Mouse (Mus musculus): ENCODE results near the gene Lgals12.
A peak's percentile ranks its signal among the peaks of the same experiment; 100 is the strongest.

The Lgals12 gene

DNA sequence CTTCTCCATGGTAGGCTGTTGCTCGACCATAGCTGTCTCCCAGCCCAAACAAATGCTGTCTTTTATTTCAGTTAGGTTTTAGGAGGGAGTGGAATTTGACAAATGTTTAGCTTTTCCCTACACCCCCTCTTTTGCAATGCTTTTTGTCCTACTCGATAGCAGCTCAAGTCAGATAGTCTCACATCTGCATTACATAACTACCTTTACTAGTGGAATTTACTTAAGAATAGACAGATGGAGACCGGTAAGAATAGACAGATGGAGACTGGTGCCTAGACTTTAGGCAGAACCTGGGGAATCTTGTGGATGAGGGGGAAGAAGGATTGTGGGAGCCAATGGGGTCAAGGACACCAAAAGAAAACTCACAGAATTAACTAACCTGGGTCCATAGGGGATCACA is 23.4 kb downstream of the Lgals12 start:
- no peak for DNase-seq (ENCODE audit: low read depth, low spot score)

DNA sequence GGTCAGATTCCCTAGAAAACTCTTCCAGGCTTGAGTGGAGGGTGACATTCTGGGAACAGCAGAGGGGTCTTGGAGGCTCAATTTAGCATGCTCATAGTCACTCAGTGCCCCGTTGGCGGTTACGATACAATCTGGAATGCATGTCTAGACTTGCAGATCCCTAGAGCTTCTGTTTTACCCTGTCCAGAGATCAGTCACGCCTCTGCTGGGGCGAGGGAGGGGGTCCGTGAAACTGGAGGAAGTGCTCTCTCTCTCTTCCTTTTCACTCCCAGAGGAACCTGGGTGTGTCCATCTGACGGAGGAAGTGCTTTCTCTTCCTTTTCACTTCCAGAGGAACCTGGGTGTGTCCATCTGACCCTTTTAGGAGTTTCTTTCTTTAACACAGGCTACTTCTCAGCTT is 23.9 kb downstream of the Lgals12 start:
- DNase-seq (ENCODE audit: low read depth, low spot score) = no peak

DNA sequence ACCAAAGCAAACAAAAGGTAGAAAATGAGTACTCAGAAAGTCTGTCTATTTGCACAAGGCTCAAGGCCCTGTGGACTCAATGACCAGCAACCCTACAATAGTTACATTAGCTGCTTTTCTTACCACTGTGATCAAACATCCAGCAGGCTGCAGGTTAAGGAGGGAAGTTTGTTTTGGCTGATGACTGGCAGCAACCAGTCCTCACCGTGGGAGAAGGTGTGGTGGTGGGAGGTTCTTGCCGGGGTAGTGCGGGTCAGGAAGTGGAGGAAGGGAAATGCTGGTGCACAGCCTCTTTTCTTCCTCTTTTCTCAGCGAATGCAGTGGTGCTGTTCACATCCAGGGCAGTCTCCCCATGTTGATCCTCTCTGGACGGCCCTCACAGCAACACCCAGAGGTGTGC is 26.0 kb downstream of the Lgals12 start:
- DNase-seq (ENCODE audit: low read depth, low spot score) = no peak

DNA sequence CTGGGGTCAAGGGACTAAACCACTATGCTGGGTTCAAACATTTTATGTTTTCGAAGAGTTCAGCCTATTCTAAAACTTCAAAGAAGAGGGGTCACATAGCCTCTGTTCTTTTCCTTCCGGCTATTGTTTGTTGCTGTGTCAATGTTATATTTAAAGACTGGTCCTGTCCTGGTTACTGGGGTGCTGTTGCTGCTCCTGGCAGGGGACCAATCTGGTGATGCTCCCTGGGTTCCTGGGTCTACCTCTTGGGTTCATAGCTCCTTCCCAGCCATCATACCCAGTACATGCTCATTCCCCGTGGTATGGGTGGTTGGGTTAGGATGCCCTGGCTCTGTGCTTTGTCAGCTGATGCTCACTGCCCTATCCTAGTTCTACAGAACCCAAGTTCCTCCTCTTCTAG is 29.3 kb downstream of the Lgals12 start:
- no peak for DNase-seq (ENCODE audit: low read depth, low spot score)

DNA sequence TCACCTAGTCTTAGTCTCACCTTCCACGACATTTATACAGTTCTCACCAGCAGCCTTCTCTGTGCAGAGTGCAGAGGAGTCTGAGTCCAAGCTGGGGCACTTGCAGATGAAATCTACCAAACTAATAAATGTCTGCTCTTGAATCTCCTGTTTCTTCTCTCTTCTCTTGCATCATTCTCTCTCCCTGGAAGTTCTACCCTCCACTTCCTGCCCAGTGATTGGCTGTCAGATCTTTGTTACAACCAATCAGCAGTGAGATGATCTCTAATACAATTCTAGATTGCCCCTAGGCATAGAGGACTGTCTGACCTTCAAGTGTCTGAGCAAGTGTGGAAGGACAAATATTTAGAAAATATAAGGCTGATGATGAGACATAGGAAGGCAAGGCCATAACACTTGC is 30.8 kb downstream of the Lgals12 start:
- DNase-seq (ENCODE audit: low read depth, low spot score) = no peak

DNA sequence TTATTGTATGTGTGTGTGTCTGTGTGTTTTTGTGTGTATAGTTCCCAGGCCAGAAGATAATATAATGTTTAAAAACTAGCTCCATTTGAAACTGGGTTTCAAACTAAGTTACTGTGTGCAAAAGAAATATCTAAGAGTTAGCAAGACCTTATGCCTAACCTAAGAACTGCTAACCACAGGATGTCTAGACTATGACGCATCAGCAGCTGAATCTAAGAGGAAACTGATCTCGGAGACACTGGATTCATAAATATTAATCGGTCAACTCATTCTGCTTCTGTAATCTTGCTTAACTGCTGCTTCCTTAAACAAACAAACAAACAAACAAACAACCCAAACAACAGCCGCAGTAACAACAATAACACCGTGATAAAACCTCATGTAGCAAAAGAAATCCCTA is 37.3 kb downstream of the Lgals12 start:
- no peak for DNase-seq (ENCODE audit: low read depth, low spot score)

DNA sequence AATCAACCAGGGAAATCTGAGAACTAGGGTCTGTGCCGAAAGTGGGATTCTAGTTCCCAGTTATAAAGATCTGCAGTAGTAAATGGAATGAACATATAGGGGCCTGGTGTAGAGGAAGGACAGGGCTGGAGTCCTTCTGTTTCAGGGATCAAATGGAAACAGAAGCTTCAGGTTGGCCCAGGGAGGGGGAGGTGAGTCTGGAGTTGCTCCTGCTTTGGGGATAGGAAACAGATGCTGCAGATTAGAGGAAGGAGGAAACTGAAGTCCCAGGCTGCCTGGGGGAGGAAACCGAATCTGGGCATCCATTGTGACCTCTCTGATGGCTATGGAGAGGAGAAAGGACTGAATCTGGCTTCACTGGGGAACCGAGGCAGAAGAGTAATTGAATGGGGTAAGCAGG is 38.6 kb downstream of the Lgals12 start:
- DNase-seq (ENCODE audit: low read depth, low spot score) = no peak

DNA sequence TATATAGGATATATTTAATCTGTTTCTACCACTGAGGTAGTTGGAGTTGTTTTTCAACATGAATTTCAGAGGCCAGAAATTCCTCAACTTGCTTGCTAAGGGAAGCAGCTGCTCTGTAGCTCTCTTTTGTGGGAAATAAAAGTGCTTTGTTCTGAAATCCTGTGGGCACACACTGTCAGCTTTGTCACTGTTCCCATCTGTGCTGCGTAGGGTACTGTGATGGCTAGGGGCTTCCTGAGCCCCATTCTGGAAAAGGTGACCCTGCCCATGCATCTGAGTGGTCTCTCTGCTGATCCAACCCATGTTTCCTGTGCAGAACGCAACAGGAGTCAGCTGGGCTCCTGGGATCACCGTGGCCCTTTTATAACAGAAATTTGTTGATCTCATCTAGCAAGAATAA is 40.2 kb downstream of the Lgals12 start:
- no peak for DNase-seq (ENCODE audit: low read depth, low spot score)

DNA sequence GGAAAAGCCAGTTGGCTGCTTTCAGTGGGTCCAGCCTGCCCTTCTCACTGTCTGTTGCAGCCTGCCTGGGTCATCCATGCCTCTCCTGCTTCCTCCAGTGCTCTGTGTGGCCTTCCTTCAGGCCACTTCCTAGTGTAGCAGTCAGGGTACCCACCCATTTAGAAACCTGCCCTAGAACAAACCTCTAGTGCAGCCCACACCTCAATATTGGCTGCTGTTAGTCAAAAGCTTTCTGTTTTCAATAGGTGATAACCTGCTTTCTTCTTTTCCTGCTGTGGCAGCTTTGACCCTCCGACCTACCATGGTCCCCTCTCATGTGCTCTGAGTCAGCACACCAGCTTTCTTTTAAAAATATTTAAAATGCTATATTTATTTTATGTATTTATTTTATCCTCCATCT is 42.5 kb downstream of the Lgals12 start:
- DNase-seq (ENCODE audit: low read depth, low spot score) = no peak

DNA sequence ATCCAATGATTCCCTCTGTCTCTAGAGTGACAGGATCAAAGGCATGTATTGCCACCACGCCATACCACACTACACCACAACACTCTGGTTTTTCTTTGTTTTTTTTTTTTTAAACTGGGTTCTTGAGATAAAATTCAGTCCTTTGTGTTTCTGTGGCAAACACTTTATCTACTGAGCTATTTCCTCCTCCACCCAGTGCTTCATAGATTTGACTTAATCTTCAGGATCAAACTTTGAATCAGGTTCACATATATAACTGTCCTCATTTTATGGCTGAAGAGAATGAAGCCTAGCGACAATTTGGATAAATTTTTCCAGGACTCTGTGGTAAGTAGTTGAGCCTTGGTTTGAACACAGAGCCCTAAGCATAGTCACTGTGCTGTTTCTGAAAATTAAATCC is 43.3 kb downstream of the Lgals12 start:
- DNase-seq (ENCODE audit: low read depth, low spot score) = no peak

DNA sequence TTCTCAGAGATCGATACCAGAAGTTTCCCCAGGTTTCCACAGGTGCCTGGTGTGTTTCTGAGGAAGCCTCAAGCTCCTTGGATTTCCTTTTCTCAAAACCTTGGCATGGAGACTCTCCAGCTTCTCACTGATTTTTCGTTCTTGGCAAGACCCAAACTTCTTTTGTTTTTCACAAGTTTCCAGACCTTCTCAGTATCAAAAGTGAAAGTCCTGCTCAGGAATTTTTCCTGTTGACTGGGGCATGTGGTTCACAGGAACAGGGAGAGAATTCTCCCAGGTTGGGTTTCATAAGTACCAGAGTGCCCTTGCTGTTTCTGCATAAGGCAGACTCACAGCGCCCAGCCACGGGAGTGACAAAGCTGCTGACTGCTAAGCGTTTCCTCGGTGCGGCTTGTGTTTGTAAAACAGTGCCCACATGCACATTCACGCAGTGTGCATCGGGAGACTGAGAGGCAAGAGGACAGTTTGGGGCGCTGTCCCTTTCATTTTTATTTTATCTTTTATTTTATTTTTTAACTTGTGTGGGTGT is 44.3 kb downstream of the Lgals12 start:
- no peak for DNase-seq (ENCODE audit: low read depth, low spot score)

DNA sequence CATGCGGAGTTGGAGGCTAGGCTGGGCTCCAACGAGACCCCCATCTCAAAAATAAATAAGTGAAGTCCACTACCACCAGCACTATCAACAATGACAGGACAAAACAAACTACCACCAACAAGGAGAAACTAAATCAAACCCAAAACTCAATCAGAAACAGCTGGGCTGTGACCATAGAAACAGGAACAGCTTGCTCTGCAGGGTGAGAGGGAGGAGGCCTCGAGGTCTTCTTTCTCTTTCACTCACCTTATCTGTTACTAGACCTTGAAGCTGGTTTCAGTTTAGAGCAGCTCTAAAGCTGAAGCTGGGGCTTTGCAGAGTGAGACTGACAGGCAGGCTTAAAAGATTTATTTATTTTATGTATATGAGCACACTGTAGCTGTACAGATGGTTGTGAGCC is 45.5 kb downstream of the Lgals12 start:
- DNase-seq (ENCODE audit: low read depth, low spot score) = no peak

DNA sequence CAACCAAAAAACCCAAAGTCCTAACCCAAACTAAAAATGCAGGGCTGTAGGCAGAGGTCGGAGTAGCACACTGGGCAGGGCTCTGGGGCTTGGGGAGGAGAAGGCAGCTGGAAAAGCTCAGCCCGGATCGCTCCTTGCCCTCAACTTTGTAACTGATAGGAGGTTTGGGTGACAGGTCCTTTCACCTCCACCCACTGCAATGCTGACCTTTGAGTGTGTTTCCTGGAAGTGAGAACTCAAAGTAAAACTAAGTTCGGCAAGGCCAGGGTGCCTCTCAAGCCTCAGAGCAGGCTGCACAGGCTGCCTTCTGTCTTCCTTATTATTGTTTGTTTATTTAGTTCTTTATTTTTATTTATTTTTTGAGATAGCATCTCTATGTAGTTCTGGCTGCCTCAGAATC is 47.0 kb downstream of the Lgals12 start:
- DNase-seq (ENCODE audit: low read depth, low spot score) = no peak

DNA sequence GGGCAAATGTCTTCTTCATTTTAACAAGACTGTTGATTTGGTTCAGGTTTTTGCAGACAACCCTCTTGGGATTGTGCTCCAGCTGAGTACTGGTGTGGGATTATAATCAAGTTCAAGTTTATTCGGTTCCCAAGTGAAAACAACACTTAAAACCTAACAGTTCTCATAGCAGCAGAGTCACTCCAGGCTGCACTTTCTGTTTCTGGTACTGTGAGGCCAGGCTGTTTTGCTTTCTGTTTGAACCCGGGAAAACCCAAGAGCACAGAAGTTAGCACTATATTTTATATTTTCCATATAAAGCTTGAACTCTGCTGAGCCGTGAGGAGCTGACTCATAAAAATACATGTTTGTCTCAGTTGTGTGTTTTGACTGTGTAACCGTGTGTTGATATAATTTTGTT is 48.3 kb downstream of the Lgals12 start:
- DNase-seq (ENCODE audit: low read depth, low spot score) = no peak

DNA sequence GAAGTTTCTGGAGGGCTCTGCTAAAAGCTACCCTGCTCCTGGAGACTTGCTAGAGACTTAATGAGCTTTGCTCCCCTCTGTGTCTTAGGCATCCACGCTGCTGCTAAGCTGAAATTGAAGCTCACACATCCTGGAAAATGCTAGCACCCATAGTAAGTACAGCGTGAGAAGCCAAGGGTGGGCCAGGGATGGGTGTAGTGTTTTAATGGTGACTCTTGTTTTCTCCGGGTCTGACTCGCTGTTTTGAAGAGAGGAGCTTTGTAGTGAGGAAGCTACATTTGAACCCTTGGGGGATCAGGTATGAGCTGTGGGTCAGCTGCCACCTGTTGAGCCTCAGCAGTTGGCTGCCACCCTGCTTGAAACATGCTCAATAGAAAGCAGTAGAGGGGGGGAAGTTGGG is 49.1 kb downstream of the Lgals12 start:
- DNase-seq (ENCODE audit: low read depth, low spot score) = peak; percentile 38

DNA sequence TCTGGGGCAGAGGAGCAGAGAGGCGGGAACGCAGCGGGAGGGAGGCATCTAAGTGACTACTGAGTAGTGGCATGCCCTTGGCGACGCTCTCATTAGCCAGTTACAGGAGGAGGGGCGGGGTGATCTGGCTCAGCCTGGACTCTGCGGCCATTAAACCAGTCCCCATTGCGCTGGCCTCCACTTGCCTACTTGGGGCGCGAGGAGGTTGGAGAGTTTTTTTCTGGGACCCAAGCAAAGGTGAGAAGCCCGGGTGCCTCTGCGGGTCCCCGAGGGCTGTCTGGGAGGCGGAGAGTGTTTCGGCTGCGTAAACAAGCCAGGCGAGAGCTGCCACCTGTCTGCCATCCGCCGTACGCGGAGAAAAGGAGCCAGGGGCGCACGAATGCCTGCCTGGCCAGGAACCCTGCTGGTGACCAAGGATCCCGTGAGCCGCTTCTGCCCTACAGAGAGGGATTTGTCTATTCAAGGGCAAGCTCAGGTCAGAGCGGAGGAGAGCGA is 49.6 kb downstream of the Lgals12 start, which contains the start of gene Pla2g16:
Gene Pla2g16 (plus strand): TSS at position 132 of the 495 bp plus-strand sequence.
- DNase-seq (ENCODE audit: low read depth, low spot score) = peak; percentile 72

DNA sequence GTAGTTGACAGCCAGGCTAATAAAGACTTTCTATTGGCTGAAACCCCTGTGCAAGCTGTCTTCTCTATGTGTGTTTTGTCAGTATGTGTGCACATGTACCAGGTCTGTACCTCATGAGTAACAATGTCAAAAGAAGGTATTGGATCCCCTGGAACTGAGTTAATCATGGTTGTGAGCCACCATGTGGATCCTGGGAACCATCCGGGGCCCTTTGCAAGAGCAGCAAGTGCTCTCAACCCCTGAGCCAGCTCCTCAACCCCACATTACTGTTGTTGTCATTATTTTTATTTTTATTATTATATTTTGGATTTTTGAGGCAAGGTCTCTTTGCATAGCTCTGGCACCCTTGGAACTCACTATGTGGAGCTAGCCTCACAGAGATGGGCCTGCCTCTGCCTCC is 50.4 kb downstream of the Lgals12 start:
- DNase-seq (ENCODE audit: low read depth, low spot score) = no peak

DNA sequence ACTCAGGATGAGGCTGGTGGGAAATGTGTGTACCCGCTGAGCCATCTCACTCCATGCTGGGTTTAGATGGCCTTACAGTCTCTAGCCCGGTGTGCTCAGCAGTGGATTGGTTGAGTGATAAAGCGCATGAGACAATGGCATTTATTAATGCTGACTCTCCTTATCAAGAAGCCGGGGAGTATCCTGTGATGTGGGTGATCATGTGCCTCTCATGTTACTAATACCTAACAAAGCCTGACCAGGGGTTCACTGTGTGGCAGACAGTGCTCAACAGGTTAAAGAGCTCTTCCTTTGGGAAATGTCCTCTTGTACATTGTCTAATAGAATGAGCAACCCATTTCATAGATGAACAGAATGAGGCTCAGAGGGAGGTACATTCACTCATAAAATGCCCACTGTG is 52.1 kb downstream of the Lgals12 start:
- no peak for DNase-seq (ENCODE audit: low read depth, low spot score)

DNA sequence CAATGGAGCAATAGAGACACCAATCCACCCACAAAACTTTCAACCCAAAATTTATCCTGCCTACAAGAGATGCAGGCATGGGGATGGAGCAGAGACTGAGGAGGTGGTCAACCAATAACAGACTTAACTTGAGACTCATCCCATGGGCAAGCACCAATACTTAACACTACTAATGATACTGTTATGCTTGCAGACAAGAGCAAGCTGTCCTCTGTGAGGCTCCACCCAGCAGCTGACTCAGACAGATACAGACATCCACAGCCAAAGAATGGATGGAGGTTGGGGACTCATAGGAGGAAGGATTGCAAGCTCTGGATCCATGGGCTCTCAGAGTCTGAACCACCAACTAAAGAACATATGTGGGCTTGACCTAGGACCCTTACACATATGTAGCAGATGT is 53.6 kb downstream of the Lgals12 start:
- DNase-seq (ENCODE audit: low read depth, low spot score) = peak; percentile 31

DNA sequence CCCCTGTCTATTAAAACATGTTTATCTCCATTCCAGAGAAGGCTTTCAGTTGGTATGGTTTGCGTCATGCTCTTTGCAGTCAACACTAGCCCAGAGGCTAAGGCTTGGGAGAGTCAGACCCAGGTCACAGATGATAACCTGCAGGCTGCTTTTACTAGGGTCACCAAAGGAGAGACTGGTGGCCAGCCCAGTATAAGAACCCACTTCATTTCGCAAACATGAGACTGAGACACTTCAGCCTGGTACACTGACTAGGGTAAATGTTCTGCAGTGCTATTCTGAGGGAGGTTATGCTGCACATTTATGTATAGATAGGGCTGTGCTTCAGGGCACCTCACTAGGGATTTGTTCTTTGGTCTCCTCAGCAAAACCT is 54.7 kb downstream of the Lgals12 start:
- DNase-seq (ENCODE audit: low read depth, low spot score) = no peak

DNA sequence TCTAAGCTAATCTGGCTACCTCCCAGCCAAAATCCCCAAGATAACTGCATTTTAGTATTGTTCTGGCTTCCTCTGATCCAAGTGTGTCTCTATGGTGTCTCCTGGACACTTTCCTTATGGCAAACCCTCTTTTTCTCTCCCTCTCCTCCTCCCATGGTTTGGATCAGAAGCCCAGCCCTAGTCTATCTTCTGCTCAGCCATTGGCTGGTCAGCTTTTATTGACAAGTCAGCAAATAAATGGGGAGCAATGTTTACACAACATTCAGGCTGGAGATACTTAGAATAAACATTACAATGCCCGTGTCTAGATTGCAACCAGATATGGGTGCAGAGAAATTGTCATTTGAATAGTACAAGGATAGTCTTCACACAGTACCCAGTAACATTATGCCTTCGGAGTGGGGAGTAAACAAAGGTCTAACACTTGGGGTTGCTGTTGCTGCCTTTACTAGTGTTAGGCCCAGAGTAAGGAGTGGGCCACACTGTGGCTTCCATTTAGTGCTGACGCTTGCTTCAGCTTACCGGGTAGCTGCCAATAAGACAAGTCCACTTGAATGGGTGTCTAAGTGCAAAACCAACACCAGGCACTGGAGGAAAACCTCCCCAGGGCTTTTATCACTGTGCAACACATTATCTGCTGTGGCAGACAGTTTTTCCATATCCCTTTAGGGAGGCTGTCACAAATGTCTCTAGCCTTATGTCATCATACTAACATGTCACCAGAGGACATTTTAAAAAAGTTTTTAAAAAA is 55.3 kb downstream of the Lgals12 start:
- DNase-seq (ENCODE audit: low read depth, low spot score) = peak; percentile 49

DNA sequence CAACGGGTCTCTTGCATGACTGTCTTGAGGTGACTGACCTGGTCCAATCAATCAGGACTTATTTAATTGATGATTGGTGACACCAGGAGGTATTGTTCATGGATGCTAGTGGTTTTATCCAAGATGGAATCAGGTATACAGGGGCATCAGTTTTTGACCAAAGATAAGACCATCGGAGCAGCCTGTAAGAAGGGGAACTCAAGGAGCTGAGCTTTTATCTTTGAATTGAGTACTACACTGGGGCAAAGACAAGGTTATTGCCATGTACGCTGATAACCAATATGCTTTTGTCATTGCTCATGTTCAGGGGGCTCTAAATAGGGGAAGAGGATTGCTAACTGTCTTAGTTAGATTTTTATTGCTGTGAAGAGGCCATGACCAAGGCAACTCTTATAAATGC is 58.1 kb downstream of the Lgals12 start:
- no peak for DNase-seq (ENCODE audit: low read depth, low spot score)
